Mouse (Mus musculus) lung, embryonic 16.5 days (tissue): ENCODE measurements around the gene E2f6. TPM values are rescaled to one million over a fixed set of nuclear protein-coding genes. Genes with fewer than 3 reads are reported as not detected.

Experiments used
- ATAC-seq: fragments of 200-750 bp; cut with Nextera tagmentation; 2 replicates; pipeline ENCODE4 v1.8.0; 2017; ENCODE audit warnings: low read depth, mild to moderate bottlenecking, moderate library complexity
- H3K27ac ChIP-seq: fragments of 300-500 bp; sonication (generic); 2 replicates; pipeline ENCODE4 v1.5.1; 2014; ENCODE audit warnings: mild to moderate bottlenecking, control low read depth, low read length
- H3K27me3 ChIP-seq: fragments of 300-500 bp; sonication (generic); 2 replicates; pipeline ENCODE4 v1.6.1; 2014; ENCODE audit warnings: low read depth, low read length, mixed read lengths; ENCODE audit not compliant: control insufficient read depth, insufficient read depth
- H3K36me3 ChIP-seq: fragments of 300-500 bp; sonication (generic); 2 replicates; pipeline ENCODE4 v1.6.1; 2014; ENCODE audit warnings: low read length; ENCODE audit not compliant: control insufficient read depth, insufficient read depth
- H3K4me1 ChIP-seq: fragments of 300-500 bp; sonication (generic); replicated peaks from 2 replicates; pipeline ENCODE4 v1.6.1; 2014; ENCODE audit warnings: low read length, mixed read lengths; ENCODE audit not compliant: control insufficient read depth, insufficient read depth
- H3K4me2 ChIP-seq: fragments of 300-500 bp; sonication (generic); 2 replicates; pipeline ENCODE4 v1.6.1; 2014; ENCODE audit warnings: low read depth, low read length, control low read depth
- H3K4me3 ChIP-seq: fragments of 300-500 bp; sonication (generic); 2 replicates; pipeline ENCODE4 v1.5.1; 2014; ENCODE audit warnings: mild to moderate bottlenecking, low read length, control low read depth
- H3K9ac ChIP-seq: fragments of 300-500 bp; sonication (generic); 2 replicates; pipeline ENCODE4 v1.6.1; 2014; ENCODE audit warnings: low read length, control low read depth
- H3K9me3 ChIP-seq: fragments of 300-500 bp; sonication (generic); 2 replicates; pipeline ENCODE4 v1.6.1; 2016; ENCODE audit warnings: low read length; ENCODE audit not compliant: control insufficient read depth
- WGBS: fragments of 180-500 bp; shearing (Covaris S2); extraction: QIAGEN DNeasy Blood & Tissue Kit; methylation state at CpG from one replicate; pipeline ENCODE4 v1.1.7; 2014; 5-methylcytosine and 5-hydroxymethylcytosine counted together
- polyA plus RNA-seq: library from polyadenylated mRNA; unstranded; fragments of >200 nt; fragmentation: Nextera tagmentation; extraction: Ambion mirVana; gene quantifications from 2 replicates; pipeline ENCODE4 v1.2.1, GENCODE M21; 2015

Gene E2f6
- polyA plus RNA-seq, 1 experiment from 2014 or later, result 29.6 TPM

GRCm38 (mm10) chr12:16831071-16831470, 20.3 kb downstream of the E2f6 start:
- WGBS, result 39% methylated on average over 4 of the region's 4 CpGs
- Histone ChIP-seq H3K36me3 (peaks cover 4% of the 10 kb centered on the region; the same call in 1 of the 2 replicates), H3K4me1 (peaks cover 6% of the 10 kb centered on the region; the same call in 1 of the 2 replicates), H3K9ac (no peak overlapping the region), H3K4me2 (no peak overlapping the region), H3K9me3 (no peaks in the 10 kb centered on the region), H3K27ac (no peak overlapping the region), H3K4me3 (no peak overlapping the region), H3K27me3 (no peaks in the 10 kb centered on the region)
- ATAC-seq, result peak; percentile 37; the same call in 1 of the 2 replicates

- Histone ChIP-seq H3K36me3 (0 out of 2 replicates have a peak, but pooled peaks cover 1% of the 10 kb centered on the region), H3K4me2 (no peak overlapping the region), H3K4me3 (no peak overlapping the region), H3K4me1 (peaks cover 8% of the 10 kb centered on the region; the same call in 1 of the 2 replicates), H3K27ac (no peak overlapping the region), H3K9ac (no peak overlapping the region), H3K9me3 (no peaks in the 10 kb centered on the region), H3K27me3 (no peaks in the 10 kb centered on the region)
- WGBS, result 36% methylated on average over 11 of the region's 11 CpGs
- peak; percentile 15; the same call in 1 of the 2 replicates for ATAC-seq
These were observed 23.9 kb downstream of the E2f6 start for GRCm38 (mm10) chr12:16834701-16835100.

- 33% methylated on average over 9 of the region's 9 CpGs for WGBS
- no peak overlapping the region for H3K9ac ChIP-seq
These were observed 25.4 kb downstream of the E2f6 start for GRCm38 (mm10) chr12:16836188-16836587.

GRCm38 (mm10) chr12:16837766-16838165, 27.0 kb downstream of the E2f6 start:
- ATAC-seq, result no peak
- 84% methylated on average over 4 of the region's 4 CpGs for WGBS
- Histone ChIP-seq H3K9me3 (no peaks in the 10 kb centered on the region), H3K27ac (no peak overlapping the region), H3K4me3 (no peak overlapping the region), H3K4me1 (0 out of 2 replicates have a peak, but pooled peaks cover 6% of the 10 kb centered on the region), H3K27me3 (no peaks in the 10 kb centered on the region), H3K9ac (no peak overlapping the region), H3K4me2 (no peak overlapping the region), H3K36me3 (no peaks in the 10 kb centered on the region)

More at GRCm38 (mm10) chr12:16836188-16836587, 25.4 kb downstream of the E2f6 start:
- Histone ChIP-seq H3K36me3 (no peaks in the 10 kb centered on the region), H3K27ac (no peak overlapping the region), H3K27me3 (no peaks in the 10 kb centered on the region), H3K4me2 (no peak overlapping the region), H3K4me3 (no peak overlapping the region), H3K4me1 (peaks cover 10% of the 10 kb centered on the region; the same call in 1 of the 2 replicates), H3K9me3 (no peaks in the 10 kb centered on the region)
- ATAC-seq, result peak; percentile 85

- no peak overlapping the region for H3K4me3 ChIP-seq
- H3K9ac ChIP-seq, result no peak overlapping the region
- no peaks in the 10 kb centered on the region for H3K9me3 ChIP-seq
- peaks cover 12% of the 10 kb centered on the region for H3K4me1 ChIP-seq
- H3K4me2 ChIP-seq, result no peak overlapping the region
- H3K27me3 ChIP-seq, result no peaks in the 10 kb centered on the region
- 34% methylated on average over 8 of the region's 8 CpGs for WGBS
- H3K36me3 ChIP-seq, result no peaks in the 10 kb centered on the region
- no peak overlapping the region for H3K27ac ChIP-seq
- ATAC-seq, result peak; percentile 15; the same call in 1 of the 2 replicates
These were observed 30.3 kb downstream of the E2f6 start for GRCm38 (mm10) chr12:16840842-16841782.

GRCm38 (mm10) chr12:16844623-16845592, 34.1 kb downstream of the E2f6 start:
- peaks cover 10% of the 10 kb centered on the region for H3K4me1 ChIP-seq
- no peak overlapping the region for H3K9ac ChIP-seq
- peak overlapping the region; percentile 68 for H3K27ac ChIP-seq
- H3K4me3 ChIP-seq, result no peak overlapping the region
- no peak overlapping the region for H3K4me2 ChIP-seq
- WGBS, result 46% methylated on average over 14 of the region's 14 CpGs
- H3K27me3 ChIP-seq, result no peaks in the 10 kb centered on the region
- peak; percentile 77 for ATAC-seq
- no peaks in the 10 kb centered on the region for H3K9me3 ChIP-seq
- H3K36me3 ChIP-seq, result no peaks in the 10 kb centered on the region

- no peaks in the 10 kb centered on the region for H3K9me3 ChIP-seq
- H3K36me3 ChIP-seq, result no peaks in the 10 kb centered on the region
- 78% methylated on average over 4 of the region's 4 CpGs for WGBS
- H3K27me3 ChIP-seq, result no peaks in the 10 kb centered on the region
- peak; percentile 14; the same call in 1 of the 2 replicates for ATAC-seq
- no peak overlapping the region for H3K4me3 ChIP-seq
- H3K4me1 ChIP-seq, result peaks cover 14% of the 10 kb centered on the region
- no peak overlapping the region for H3K9ac ChIP-seq
- H3K27ac ChIP-seq, result no peak overlapping the region
- no peak overlapping the region for H3K4me2 ChIP-seq
These were observed 36.5 kb downstream of the E2f6 start for GRCm38 (mm10) chr12:16847204-16847792.

- H3K4me1 ChIP-seq, result peaks cover 15% of the 10 kb centered on the region
- no peak overlapping the region for H3K27ac ChIP-seq
- WGBS, result 72% methylated on average over 2 of the region's 2 CpGs
- no peak overlapping the region for H3K4me2 ChIP-seq
- no peaks in the 10 kb centered on the region for H3K9me3 ChIP-seq
- H3K27me3 ChIP-seq, result no peaks in the 10 kb centered on the region
- no peak overlapping the region for H3K4me3 ChIP-seq
- H3K36me3 ChIP-seq, result no peaks in the 10 kb centered on the region
- ATAC-seq, result no peak
- no peak overlapping the region for H3K9ac ChIP-seq
These were observed 37.7 kb downstream of the E2f6 start for GRCm38 (mm10) chr12:16848501-16848900.
